ENCODE assay signal across 11 mouse cellular contexts in genomic region chr9:43206022-43206390, GRCm38 (mm10). TPM values are rescaled to one million over a fixed set of nuclear protein-coding genes. Genes with fewer than 3 reads are reported as not detected.
DNase-seq lines count a peak whose midpoint lies in the region; ATAC-seq and TF ChIP-seq lines count a peak whose summit lies in the region.
"Had no signal": no experiment of that assay in that cellular context is flagged by ENCODE, and none has a peak within 500 bp of the region (broad histone marks: within the 10 kb centered on the region; RNA-seq: fewer than 3 reads in every experiment).

No protein-coding gene starts in this region.

- TF ChIP-seq CTCF in lung, postnatal 0 days (IDR thresholded peaks at IDR 0.05): no peak
- TF ChIP-seq CTCF in forebrain, postnatal 0 days (IDR thresholded peaks at IDR 0.05; ENCODE audit: low read depth): no peak

- peak overlapping the region; percentile 12; the same call in 1 of the 2 replicates for H3K4me3 ChIP-seq in lung, postnatal 0 days (ENCODE audit: low read depth, low read length)
- peak overlapping the region; percentile 22 for H3K4me3 ChIP-seq in forebrain, postnatal 0 days (ENCODE audit: low read depth, low read length)
- no peak overlapping the region for H3K4me3 ChIP-seq in liver, embryonic 15.5 days (replicated peaks)
- H3K4me3 ChIP-seq: myocyte had no signal

- peaks cover 22% of the 10 kb centered on the region for H3K27me3 ChIP-seq in lung, postnatal 0 days (replicated peaks; ENCODE audit: insufficient read depth, low read length)
- peaks cover 27% of the 10 kb centered on the region for H3K27me3 ChIP-seq in forebrain, postnatal 0 days (ENCODE audit: insufficient read depth, low read length)
- H3K27me3 ChIP-seq in liver, embryonic 15.5 days: peaks cover 99% of the 10 kb centered on the region

- 6% methylated on average over 11 of the region's 15 CpGs for WGBS in lung, postnatal 0 days
- 4% methylated on average over 15 of the region's 15 CpGs for WGBS in forebrain, postnatal 0 days
- WGBS in liver, embryonic 15.5 days (ENCODE audit: insufficient replicate concordance): 6% methylated on average over 15 of the region's 15 CpGs

- TF ChIP-seq EP300 in lung, postnatal 0 days (IDR thresholded peaks at IDR 0.05): no peak

- H3K9me3 ChIP-seq in lung, postnatal 0 days (ENCODE audit: low read length): no peaks in the 10 kb centered on the region
- no peaks in the 10 kb centered on the region for H3K9me3 ChIP-seq in forebrain, postnatal 0 days (ENCODE audit: low read length)
- H3K9me3 ChIP-seq in liver, embryonic 15.5 days (replicated peaks): no peaks in the 10 kb centered on the region

- no peak for DNase-seq in lung, postnatal 0 days (ENCODE audit: low spot score)
- no peak for DNase-seq in lung, postnatal 10 days
- no peak for DNase-seq in forebrain, postnatal 0 days
- DNase-seq in cerebellum, postnatal 14 days: no peak
- DNase-seq in right cerebral cortex, adult 2 months (ENCODE audit: low spot score in 2 of 2): no peak
- DNase-seq: cerebellum, adult 2 months had no signal

- H3K9ac ChIP-seq in lung, postnatal 0 days (replicated peaks; ENCODE audit: low read depth): no peak overlapping the region
- no peak overlapping the region for H3K9ac ChIP-seq in forebrain, postnatal 0 days
- H3K9ac ChIP-seq in liver, embryonic 15.5 days: no peak overlapping the region

- no peak overlapping the region for H3K27ac ChIP-seq in lung, postnatal 0 days (ENCODE audit: low read length)
- H3K27ac ChIP-seq in forebrain, postnatal 0 days (ENCODE audit: low read depth, low read length): no peak overlapping the region
- no peak overlapping the region for H3K27ac ChIP-seq in liver, embryonic 15.5 days (replicated peaks)

- H3K4me2 ChIP-seq in lung, postnatal 0 days (replicated peaks; ENCODE audit: low read depth, low read length): peak overlapping the region; percentile 42
- peak overlapping the region; percentile 47 for H3K4me2 ChIP-seq in forebrain, postnatal 0 days (ENCODE audit: low read depth)
- H3K4me2 ChIP-seq in liver, embryonic 15.5 days: peak overlapping the region; percentile 29

- no peaks in the 10 kb centered on the region for H3K36me3 ChIP-seq in lung, postnatal 0 days (ENCODE audit: insufficient read depth, low read length)
- H3K36me3 ChIP-seq in forebrain, postnatal 0 days (ENCODE audit: insufficient read depth): no peaks in the 10 kb centered on the region
- H3K36me3 ChIP-seq in liver, embryonic 15.5 days (replicated peaks): no peaks in the 10 kb centered on the region

- ATAC-seq in lung, postnatal 0 days: no peak
- ATAC-seq in forebrain, postnatal 0 days: no peak
- no peak for ATAC-seq in liver, embryonic 15.5 days (ENCODE audit: insufficient read depth)
- ATAC-seq in erythroblast, adult 5-6 weeks (replicated peaks; ENCODE audit: low FRiP score, poor library complexity, severe bottlenecking): no peak

- H3K4me1 ChIP-seq in lung, postnatal 0 days (ENCODE audit: insufficient read depth, low read depth, low read length): peaks cover 11% of the 10 kb centered on the region; the same call in 1 of the 2 replicates
- peaks cover 11% of the 10 kb centered on the region for H3K4me1 ChIP-seq in forebrain, postnatal 0 days (ENCODE audit: insufficient read depth)
- peaks cover 6% of the 10 kb centered on the region; the same call in 1 of the 2 replicates for H3K4me1 ChIP-seq in liver, embryonic 15.5 days (replicated peaks)

RNA-seq across cellular contexts. Expression of gene Pou2f3, which starts 4.2 kb away (rescaled TPM):
- 0.07 and 0.13 TPM in 2 replicates for polyA plus RNA-seq in lung, postnatal 0 days (2015; fragmentation: Nextera tagmentation; extraction: Ambion mirVana)
- not detected in 2 replicates for total RNA-seq in forebrain, postnatal 0 days (2014; rRNA removed)
- 0.05 TPM in 1 of 2 replicates, not detected in the other for polyA plus RNA-seq in forebrain, postnatal 0 days (2015; fragmentation: Nextera tagmentation; extraction: Ambion mirVana)
- not detected in 2 replicates for polyA plus RNA-seq in liver, embryonic 15.5 days (2015; fragmentation: Nextera tagmentation; extraction: Ambion mirVana)
- total RNA-seq in erythroblast, adult 5-6 weeks (2015; ENCODE audit: low replicate concordance): not detected in 2 replicates
- total RNA-seq in erythroblast, adult 5-6 weeks (2017; ENCODE audit: low replicate concordance): not detected in 2 replicates
- total RNA-seq: gastrocnemius, adult 8-10 months; left cerebral cortex, postnatal 14 days had no signal
- polyA plus RNA-seq: myocyte had no signal

RNA-seq across cellular contexts. Expression of gene Oaf, which starts 33.7 kb away (rescaled TPM):
- 14.8 and 19.6 TPM in 2 replicates for polyA plus RNA-seq in lung, postnatal 0 days (2015; fragmentation: Nextera tagmentation; extraction: Ambion mirVana)
- total RNA-seq in forebrain, postnatal 0 days (2014; rRNA removed): 5.0 and 14.3 TPM in 2 replicates
- polyA plus RNA-seq in forebrain, postnatal 0 days (2015; fragmentation: Nextera tagmentation; extraction: Ambion mirVana): 7.8 and 7.9 TPM in 2 replicates
- polyA plus RNA-seq in liver, embryonic 15.5 days (2015; fragmentation: Nextera tagmentation; extraction: Ambion mirVana): 26.8 and 30.0 TPM in 2 replicates
- total RNA-seq in erythroblast, adult 5-6 weeks (2015; ENCODE audit: low replicate concordance): 2.1 and 21.7 TPM in 2 replicates
- total RNA-seq in erythroblast, adult 5-6 weeks (2017; ENCODE audit: low replicate concordance): 1.8 and 3.7 TPM in 2 replicates
